Mouse (Mus musculus): Measurements from ENCODE around the gene Rpp40. TPM values are rescaled to one million over a fixed set of nuclear protein-coding genes. Genes with fewer than 3 reads are reported as not detected.

The Rpp40 gene
- polyA plus RNA-seq, 2 experiments = 9.8 to 20.3 TPM

GRCm38 (mm10) chr13:35886121-35886725 is 19.9 kb downstream of the Rpp40 start:
- no peaks in the 10 kb centered on the region for H3K9me3 ChIP-seq (ENCODE audit: control insufficient read depth, low read length)
- DNase-seq (ENCODE audit: low spot score) (peak; percentile 75), ATAC-seq (ENCODE audit: low FRiP score, low read depth) (no peak)
- no peak overlapping the region for H3K27ac ChIP-seq (replicated peaks; ENCODE audit: low read depth, low read length)
- 30% methylated on average over 15 of the region's 15 CpGs for WGBS
- H3K4me2 ChIP-seq (replicated peaks; ENCODE audit: low read depth, low read length, severe bottlenecking) = no peak overlapping the region
- no peak for TF ChIP-seq POLR2A (IDR thresholded peaks at IDR 0.05; ENCODE audit: borderline replicate concordance, extremely low read depth, insufficient read depth, insufficient read length)
- H3K36me3 ChIP-seq (ENCODE audit: control insufficient read depth, insufficient read depth, low read length) = no peaks in the 10 kb centered on the region
- H3K4me3 ChIP-seq (replicated peaks; ENCODE audit: low read length) = no peak overlapping the region
- H3K4me1 ChIP-seq (ENCODE audit: control insufficient read depth, insufficient read depth, low read length) = peaks cover 4% of the 10 kb centered on the region
- H3K27me3 ChIP-seq (ENCODE audit: control insufficient read depth, insufficient read depth, low read length) = no peaks in the 10 kb centered on the region
- no peak overlapping the region for H3K9ac ChIP-seq (ENCODE audit: low read depth, low read length, severe bottlenecking)

GRCm38 (mm10) chr13:35880555-35881046 is 25.6 kb downstream of the Rpp40 start:
- Histone ChIP-seq H3K4me3 (replicated peaks; ENCODE audit: low read length) (no peak overlapping the region), H3K4me1 (ENCODE audit: control insufficient read depth, insufficient read depth, low read length) (no peaks in the 10 kb centered on the region; the same call in 1 of the 2 replicates), H3K36me3 (ENCODE audit: control insufficient read depth, insufficient read depth, low read length) (no peaks in the 10 kb centered on the region), H3K27me3 (ENCODE audit: control insufficient read depth, insufficient read depth, low read length) (no peaks in the 10 kb centered on the region), H3K9me3 (ENCODE audit: control insufficient read depth, low read length) (no peaks in the 10 kb centered on the region), H3K27ac (replicated peaks; ENCODE audit: low read depth, low read length) (no peak overlapping the region), H3K9ac (ENCODE audit: low read depth, low read length, severe bottlenecking) (no peak overlapping the region), H3K4me2 (replicated peaks; ENCODE audit: low read depth, low read length, severe bottlenecking) (no peak overlapping the region)
- WGBS = 80% methylated on average over 6 of the region's 6 CpGs
- no peak for TF ChIP-seq POLR2A (IDR thresholded peaks at IDR 0.05; ENCODE audit: borderline replicate concordance, extremely low read depth, insufficient read depth, insufficient read length)
- DNase-seq (ENCODE audit: low spot score) (no peak), ATAC-seq (ENCODE audit: low FRiP score, low read depth) (no peak)

DNA sequence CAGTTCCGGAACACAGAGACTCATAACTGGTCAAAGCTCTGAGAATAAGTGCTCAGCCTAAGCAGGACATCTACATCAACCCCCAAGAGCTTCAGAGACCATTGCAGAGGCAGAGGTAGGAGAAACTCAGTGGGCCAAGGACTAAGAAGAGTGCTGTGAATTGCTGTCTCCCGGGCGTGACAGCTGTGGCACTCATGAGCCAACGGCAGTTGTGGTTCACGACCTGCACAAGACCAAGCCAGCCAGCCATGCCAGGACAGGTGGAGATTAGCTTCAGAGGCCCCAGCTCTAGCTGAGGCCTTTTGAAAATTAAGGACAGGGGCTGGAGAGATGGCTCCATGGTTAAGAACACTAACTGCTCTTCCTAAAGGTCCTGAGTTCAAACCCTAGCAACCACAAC is 26.6 kb downstream of the Rpp40 start:
- H3K9ac ChIP-seq (ENCODE audit: low read depth, low read length, severe bottlenecking) = no peak overlapping the region
- no peaks in the 10 kb centered on the region for H3K27me3 ChIP-seq (ENCODE audit: control insufficient read depth, insufficient read depth, low read length)
- no peaks in the 10 kb centered on the region for H3K9me3 ChIP-seq (ENCODE audit: control insufficient read depth, low read length)
- no peak overlapping the region for H3K4me3 ChIP-seq (replicated peaks; ENCODE audit: low read length)
- H3K4me2 ChIP-seq (replicated peaks; ENCODE audit: low read depth, low read length, severe bottlenecking) = no peak overlapping the region
- H3K27ac ChIP-seq (replicated peaks; ENCODE audit: low read depth, low read length) = no peak overlapping the region
- 86% methylated on average over 5 of the region's 5 CpGs for WGBS
- peaks cover 3% of the 10 kb centered on the region; the same call in 1 of the 2 replicates for H3K36me3 ChIP-seq (ENCODE audit: control insufficient read depth, insufficient read depth, low read length)
- DNase-seq (ENCODE audit: low spot score) (no peak), ATAC-seq (ENCODE audit: low FRiP score, low read depth) (no peak)
- H3K4me1 ChIP-seq (ENCODE audit: control insufficient read depth, insufficient read depth, low read length) = no peaks in the 10 kb centered on the region; the same call in 1 of the 2 replicates
- no peak for TF ChIP-seq POLR2A (IDR thresholded peaks at IDR 0.05; ENCODE audit: borderline replicate concordance, extremely low read depth, insufficient read depth, insufficient read length)

- Histone ChIP-seq H3K9me3 (ENCODE audit: control insufficient read depth, low read length) (no peaks in the 10 kb centered on the region), H3K27me3 (ENCODE audit: control insufficient read depth, insufficient read depth, low read length) (no peaks in the 10 kb centered on the region), H3K36me3 (ENCODE audit: control insufficient read depth, insufficient read depth, low read length) (peaks cover 7% of the 10 kb centered on the region; the same call in 1 of the 2 replicates), H3K27ac (replicated peaks; ENCODE audit: low read depth, low read length) (no peak overlapping the region), H3K9ac (ENCODE audit: low read depth, low read length, severe bottlenecking) (no peak overlapping the region), H3K4me2 (replicated peaks; ENCODE audit: low read depth, low read length, severe bottlenecking) (no peak overlapping the region), H3K4me1 (ENCODE audit: control insufficient read depth, insufficient read depth, low read length) (no peaks in the 10 kb centered on the region), H3K4me3 (replicated peaks; ENCODE audit: low read length) (no peak overlapping the region)
- no peak for TF ChIP-seq POLR2A (IDR thresholded peaks at IDR 0.05; ENCODE audit: borderline replicate concordance, extremely low read depth, insufficient read depth, insufficient read length)
- ATAC-seq (ENCODE audit: low FRiP score, low read depth) = no peak
- no peak for DNase-seq (ENCODE audit: low spot score)
- 51% methylated on average over 5 of the region's 5 CpGs for WGBS
Observed at GRCm38 (mm10) chr13:35879068-35879467, 27.1 kb downstream of the Rpp40 start.

DNA sequence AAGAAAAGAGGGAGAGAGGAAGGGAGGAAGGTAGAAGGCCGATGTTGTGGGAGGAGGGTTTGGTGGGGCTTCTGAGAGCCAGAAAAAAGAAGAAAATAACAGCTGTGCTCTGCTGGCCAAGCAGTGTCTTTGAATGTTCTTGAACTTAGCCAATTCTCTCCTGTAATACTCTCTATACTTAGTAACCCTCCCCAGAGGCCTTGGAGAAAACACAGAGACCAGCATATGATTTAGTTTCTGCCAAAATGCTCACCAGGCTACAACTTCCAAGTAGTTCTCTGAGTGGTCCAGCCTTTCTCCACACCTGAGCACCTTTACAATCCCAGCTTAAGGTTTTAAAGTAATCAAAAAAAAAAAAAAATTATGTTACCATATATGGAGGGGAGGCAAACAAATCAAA is 27.9 kb downstream of the Rpp40 start:
- ATAC-seq (ENCODE audit: low FRiP score, low read depth) (peak; percentile 41; the same call in 1 of the 2 replicates), DNase-seq (ENCODE audit: low spot score) (peak; percentile 42)
- TF ChIP-seq POLR2A (IDR thresholded peaks at IDR 0.05; ENCODE audit: borderline replicate concordance, extremely low read depth, insufficient read depth, insufficient read length) = no peak
- H3K27me3 ChIP-seq (ENCODE audit: control insufficient read depth, insufficient read depth, low read length) = no peaks in the 10 kb centered on the region
- H3K36me3 ChIP-seq (ENCODE audit: control insufficient read depth, insufficient read depth, low read length) = peaks cover 13% of the 10 kb centered on the region; the same call in 1 of the 2 replicates
- no peak overlapping the region for H3K4me3 ChIP-seq (replicated peaks; ENCODE audit: low read length)
- H3K27ac ChIP-seq (replicated peaks; ENCODE audit: low read depth, low read length) = no peak overlapping the region
- H3K9me3 ChIP-seq (ENCODE audit: control insufficient read depth, low read length) = no peaks in the 10 kb centered on the region
- H3K9ac ChIP-seq (ENCODE audit: low read depth, low read length, severe bottlenecking) = no peak overlapping the region
- H3K4me1 ChIP-seq (ENCODE audit: control insufficient read depth, insufficient read depth, low read length) = no peaks in the 10 kb centered on the region
- no peak overlapping the region for H3K4me2 ChIP-seq (replicated peaks; ENCODE audit: low read depth, low read length, severe bottlenecking)
- WGBS = 52% methylated on average over 1 of the region's 1 CpGs
